Mouse (Mus musculus): ENCODE measurements at regions not wholly inside any gene's neighbourhood (a gene's known extent, or its start where the extent isn't known, plus 50 kb on each side); places are given as distances from the start of the nearest gene placed in this dataset.

DNA sequence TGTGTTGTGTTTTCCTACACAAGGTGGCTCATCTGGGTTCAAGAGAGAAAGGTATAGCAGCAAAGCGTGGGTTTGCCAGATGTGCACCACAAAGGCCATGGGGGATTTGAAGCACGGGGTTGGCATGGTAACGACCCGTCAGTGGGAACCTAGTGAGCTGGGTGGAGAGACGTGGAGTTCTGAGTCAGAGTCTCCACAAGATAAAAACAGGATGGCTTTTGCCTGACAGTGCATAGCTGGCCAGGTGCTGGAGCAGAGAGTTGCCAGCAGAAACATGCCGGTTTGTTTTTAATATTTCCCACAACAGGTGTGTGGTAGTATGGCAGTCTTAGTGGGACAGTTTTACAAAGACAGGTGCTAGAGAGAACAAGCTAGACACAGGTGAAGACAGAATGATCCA lies 375.4 kb downstream of the Adamts20 start:
- no peaks in the 10 kb centered on the region for H3K4me1 ChIP-seq (replicated peaks; ENCODE audit: low read depth, low read length)
- no peak overlapping the region for H3K4me3 ChIP-seq (replicated peaks; ENCODE audit: low read length)
- no peak for TF ChIP-seq NANOG (IDR thresholded peaks at IDR 0.05; ENCODE audit: borderline replicate concordance, low read length)
- TF ChIP-seq CTCF (conservative IDR thresholded peaks at IDR 0.05; ENCODE audit: low read length), result no peak
- TF ChIP-seq POU5F1 (IDR thresholded peaks at IDR 0.05; ENCODE audit: borderline replicate concordance, low read length), result no peak
- H3K36me3 ChIP-seq (ENCODE audit: insufficient read depth, low read length), result no peaks in the 10 kb centered on the region
- peaks cover 4% of the 10 kb centered on the region; the same call in 1 of the 2 replicates for H3K9me3 ChIP-seq (ENCODE audit: low read length)
- no peaks in the 10 kb centered on the region for H3K27me3 ChIP-seq (ENCODE audit: insufficient read depth, low read length)

DNA sequence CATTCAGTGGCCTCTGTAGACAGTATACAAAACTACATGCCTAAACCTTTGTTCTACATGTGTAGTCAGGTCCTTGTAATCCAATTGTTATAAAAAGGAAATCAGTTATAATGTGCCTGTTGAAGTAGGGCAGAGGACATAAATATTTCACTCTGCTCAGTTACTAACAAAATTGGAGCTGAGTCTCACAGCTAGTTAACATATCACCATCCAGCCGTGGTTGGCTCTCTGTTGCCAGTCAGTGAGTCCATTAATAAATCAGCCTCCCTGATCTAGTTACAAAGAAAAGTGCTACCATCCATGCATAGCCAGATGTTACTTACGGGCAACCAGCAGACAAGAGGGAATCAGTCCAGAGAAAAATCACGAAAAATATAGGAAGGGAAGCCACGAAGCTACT lies 382.8 kb downstream of the Adamts20 start:
- H3K4me1 ChIP-seq (replicated peaks; ENCODE audit: low read depth, low read length), result no peaks in the 10 kb centered on the region
- TF ChIP-seq POU5F1 (IDR thresholded peaks at IDR 0.05; ENCODE audit: borderline replicate concordance, low read length) (no peak), NANOG (IDR thresholded peaks at IDR 0.05; ENCODE audit: borderline replicate concordance, low read length) (no peak), CTCF (conservative IDR thresholded peaks at IDR 0.05; ENCODE audit: low read length) (no peak)
- no peak overlapping the region for H3K4me3 ChIP-seq (replicated peaks; ENCODE audit: low read length)
- no peaks in the 10 kb centered on the region for H3K27me3 ChIP-seq (ENCODE audit: insufficient read depth, low read length)
- H3K9me3 ChIP-seq (ENCODE audit: low read length), result no peaks in the 10 kb centered on the region
- no peaks in the 10 kb centered on the region for H3K36me3 ChIP-seq (ENCODE audit: insufficient read depth, low read length)

DNA sequence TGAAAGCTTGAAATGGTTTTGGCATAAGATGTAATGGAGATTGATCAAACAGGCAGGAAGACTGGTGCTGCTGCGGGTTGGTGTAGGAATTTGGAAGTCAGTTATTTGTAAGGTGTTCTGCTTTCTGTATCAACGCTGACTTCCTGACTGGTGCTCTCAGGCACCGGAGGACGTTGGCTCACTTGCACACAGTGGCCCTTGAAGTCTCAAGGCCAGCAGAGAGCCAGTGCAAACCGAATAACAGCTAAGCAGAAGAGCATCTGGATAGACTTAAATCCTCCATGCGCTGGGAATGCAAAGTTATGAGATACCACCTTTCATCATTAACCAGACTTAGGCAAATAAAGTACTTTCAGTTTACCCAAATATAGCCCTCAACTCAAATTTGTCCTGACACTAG lies 388.2 kb downstream of the Adamts20 start:
- no peak overlapping the region for H3K4me3 ChIP-seq (replicated peaks; ENCODE audit: low read length)
- no peaks in the 10 kb centered on the region for H3K27me3 ChIP-seq (ENCODE audit: insufficient read depth, low read length)
- no peaks in the 10 kb centered on the region for H3K36me3 ChIP-seq (ENCODE audit: insufficient read depth, low read length)
- no peaks in the 10 kb centered on the region for H3K9me3 ChIP-seq (ENCODE audit: low read length)
- no peaks in the 10 kb centered on the region for H3K4me1 ChIP-seq (replicated peaks; ENCODE audit: low read depth, low read length)
- TF ChIP-seq NANOG (IDR thresholded peaks at IDR 0.05; ENCODE audit: borderline replicate concordance, low read length) (no peak), POU5F1 (IDR thresholded peaks at IDR 0.05; ENCODE audit: borderline replicate concordance, low read length) (no peak)

GRCm38 (mm10) chr15:94074161-94074950 lies 390.9 kb downstream of the Adamts20 start:
- H3K36me3 ChIP-seq (ENCODE audit: insufficient read depth, low read length), result no peaks in the 10 kb centered on the region
- no peaks in the 10 kb centered on the region for H3K27me3 ChIP-seq (ENCODE audit: insufficient read depth, low read length)
- TF ChIP-seq NANOG (IDR thresholded peaks at IDR 0.05; ENCODE audit: borderline replicate concordance, low read length), result no peak
- no peak for TF ChIP-seq CTCF (conservative IDR thresholded peaks at IDR 0.05; ENCODE audit: low read length)
- TF ChIP-seq POU5F1 (IDR thresholded peaks at IDR 0.05; ENCODE audit: borderline replicate concordance, low read length), result no peak

DNA sequence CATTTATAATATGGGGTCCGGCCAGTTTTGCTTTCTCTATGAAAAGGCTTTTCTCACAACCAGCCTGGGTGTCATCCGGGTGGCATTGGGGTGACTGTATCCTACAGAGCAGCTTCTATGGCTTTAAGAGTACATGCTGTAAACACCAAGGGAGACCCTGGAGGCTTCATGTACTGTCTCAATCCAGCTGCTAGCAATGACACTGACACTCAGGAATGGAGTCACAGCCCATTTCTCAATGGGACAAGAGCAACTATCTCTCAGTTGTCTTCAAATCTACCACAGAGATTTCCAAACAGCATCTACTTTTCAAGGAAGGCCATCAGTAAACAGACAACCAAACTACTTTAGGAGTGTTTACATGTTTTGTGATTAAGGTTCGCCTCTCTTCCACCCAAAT lies 397.5 kb downstream of the Adamts20 start:
- H3K9me3 ChIP-seq (ENCODE audit: low read length), result peaks cover 35% of the 10 kb centered on the region
- TF ChIP-seq CTCF (conservative IDR thresholded peaks at IDR 0.05; ENCODE audit: low read length), result no peak
- no peak for TF ChIP-seq NANOG (IDR thresholded peaks at IDR 0.05; ENCODE audit: borderline replicate concordance, low read length)
- no peak for TF ChIP-seq POU5F1 (IDR thresholded peaks at IDR 0.05; ENCODE audit: borderline replicate concordance, low read length)

More at GRCm38 (mm10) chr15:94074161-94074950, 390.9 kb downstream of the Adamts20 start:
- no peaks in the 10 kb centered on the region for H3K9me3 ChIP-seq (ENCODE audit: low read length)
- no peaks in the 10 kb centered on the region for H3K4me1 ChIP-seq (replicated peaks; ENCODE audit: low read depth, low read length)
- no peak overlapping the region for H3K4me3 ChIP-seq (replicated peaks; ENCODE audit: low read length)

GRCm38 (mm10) chr15:94049638-94050273 lies 415.5 kb downstream of the Adamts20 start:
- TF ChIP-seq POU5F1 (IDR thresholded peaks at IDR 0.05; ENCODE audit: borderline replicate concordance, low read length) (no peak), CTCF (conservative IDR thresholded peaks at IDR 0.05; ENCODE audit: low read length) (no peak), NANOG (IDR thresholded peaks at IDR 0.05; ENCODE audit: borderline replicate concordance, low read length) (no peak)

More for the DNA sequence above, 397.5 kb downstream of the Adamts20 start:
- H3K4me3 ChIP-seq (replicated peaks; ENCODE audit: low read length), result no peak overlapping the region
- H3K27me3 ChIP-seq (ENCODE audit: insufficient read depth, low read length), result no peaks in the 10 kb centered on the region
- H3K36me3 ChIP-seq (ENCODE audit: insufficient read depth, low read length), result no peaks in the 10 kb centered on the region
- H3K4me1 ChIP-seq (replicated peaks; ENCODE audit: low read depth, low read length), result no peaks in the 10 kb centered on the region

DNA sequence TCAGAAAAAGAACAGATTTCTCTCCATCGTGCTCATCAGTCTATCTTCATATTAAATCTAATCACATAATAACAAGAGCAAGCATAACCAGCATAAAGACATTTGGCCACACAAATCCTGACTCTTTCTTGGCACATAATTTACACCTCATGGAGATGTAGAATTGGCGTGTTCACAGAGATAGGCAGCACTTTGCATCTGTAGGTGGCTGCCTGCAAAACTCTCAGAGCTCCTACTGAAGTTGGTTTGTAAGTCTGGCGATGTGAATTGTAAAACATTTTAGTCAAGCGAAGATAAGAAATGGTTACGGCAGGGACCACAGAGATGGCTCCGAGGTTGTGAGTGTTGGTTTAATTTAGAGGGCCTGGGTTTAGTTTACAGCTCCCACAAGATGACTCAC lies 419.0 kb downstream of the Adamts20 start:
- Histone ChIP-seq H3K4me3 (replicated peaks; ENCODE audit: low read length) (no peak overlapping the region), H3K36me3 (ENCODE audit: insufficient read depth, low read length) (no peaks in the 10 kb centered on the region), H3K9me3 (ENCODE audit: low read length) (peaks cover 43% of the 10 kb centered on the region), H3K4me1 (replicated peaks; ENCODE audit: low read depth, low read length) (no peaks in the 10 kb centered on the region), H3K27me3 (ENCODE audit: insufficient read depth, low read length) (no peaks in the 10 kb centered on the region)
- TF ChIP-seq NANOG (IDR thresholded peaks at IDR 0.05; ENCODE audit: borderline replicate concordance, low read length), result no peak
- no peak for TF ChIP-seq POU5F1 (IDR thresholded peaks at IDR 0.05; ENCODE audit: borderline replicate concordance, low read length)
- no peak for TF ChIP-seq CTCF (conservative IDR thresholded peaks at IDR 0.05; ENCODE audit: low read length)

More at GRCm38 (mm10) chr15:94049638-94050273, 415.5 kb downstream of the Adamts20 start:
- Histone ChIP-seq H3K4me3 (replicated peaks; ENCODE audit: low read length) (no peak overlapping the region), H3K4me1 (replicated peaks; ENCODE audit: low read depth, low read length) (no peaks in the 10 kb centered on the region), H3K9me3 (ENCODE audit: low read length) (peaks cover 47% of the 10 kb centered on the region), H3K36me3 (ENCODE audit: insufficient read depth, low read length) (no peaks in the 10 kb centered on the region), H3K27me3 (ENCODE audit: insufficient read depth, low read length) (no peaks in the 10 kb centered on the region)

- no peaks in the 10 kb centered on the region for H3K27me3 ChIP-seq (ENCODE audit: insufficient read depth, low read length)
- TF ChIP-seq NANOG (IDR thresholded peaks at IDR 0.05; ENCODE audit: borderline replicate concordance, low read length), result no peak
- H3K36me3 ChIP-seq (ENCODE audit: insufficient read depth, low read length), result no peaks in the 10 kb centered on the region
- H3K4me3 ChIP-seq (replicated peaks; ENCODE audit: low read length), result no peak overlapping the region
- no peaks in the 10 kb centered on the region for H3K4me1 ChIP-seq (replicated peaks; ENCODE audit: low read depth, low read length)
- peaks cover 43% of the 10 kb centered on the region for H3K9me3 ChIP-seq (ENCODE audit: low read length)
Observed at GRCm38 (mm10) chr15:94045131-94045756, 420.0 kb downstream of the Adamts20 start.

Data from E14TG2a.4 (cell line).